Mouse (Mus musculus): Measurements from ENCODE around the gene Mogat1. TPM values are rescaled to one million over a fixed set of nuclear protein-coding genes. Genes with fewer than 3 reads are reported as not detected.
"Not testable (repeated sequence)": the region's sequence is repeated elsewhere in the genome, so short reads cannot be mapped to it uniquely, and the experiment has no call there.

Gene Mogat1
- not detected in 2 replicates for polyA plus RNA-seq (2011; ENCODE audit: insufficient read length, low read depth, missing spikeins)

DNA sequence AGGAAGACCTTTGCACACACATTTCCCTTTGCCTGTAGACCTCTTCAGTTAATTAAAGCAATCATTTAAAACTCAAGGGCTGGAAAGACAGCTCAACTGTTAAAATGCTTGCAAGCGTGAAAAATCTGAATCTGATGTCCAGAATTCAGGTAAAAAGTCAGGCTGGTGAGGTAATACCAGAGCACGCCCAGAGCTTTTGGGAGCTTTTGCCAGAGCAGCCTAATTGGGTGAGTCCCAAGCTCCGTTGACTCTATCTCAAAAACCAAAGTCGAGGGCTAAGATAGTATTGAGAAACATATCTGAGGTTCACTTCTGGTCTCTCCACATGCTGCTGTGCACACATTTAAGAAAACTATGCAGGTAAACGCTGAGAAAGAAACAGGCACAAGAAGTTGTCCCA lies at the start of gene Mogat1:
Gene Mogat1, plus strand, starts transcription at position 130 of the 400 bp plus-strand sequence.
- Histone ChIP-seq H3K4me3 (ENCODE audit: insufficient read depth, low read length) (no peak within 1 kb of the TSS), H3K4me1 (ENCODE audit: control insufficient read depth, insufficient read depth, low read length) (no peaks in the 10 kb centered on the region), H3K27ac (ENCODE audit: insufficient read depth, low read length) (no peak within 1 kb of the TSS)
- TF ChIP-seq POLR2A (IDR thresholded peaks at IDR 0.05; ENCODE audit: low read depth, low read length) (no peak), CTCF (IDR thresholded peaks at IDR 0.05; ENCODE audit: borderline replicate concordance, insufficient read depth, low read length) (no peak)

GRCm38 (mm10) chr1:78472441-78472840 lies 38.4 kb upstream of the Mogat1 start:
- Histone ChIP-seq H3K4me1 (ENCODE audit: control insufficient read depth, insufficient read depth, low read length) (no peaks in the 10 kb centered on the region), H3K27ac (ENCODE audit: insufficient read depth, low read length) (no peak overlapping the region), H3K4me3 (ENCODE audit: insufficient read depth, low read length) (no peak overlapping the region)
- no peak for TF ChIP-seq POLR2A (IDR thresholded peaks at IDR 0.05; ENCODE audit: low read depth, low read length)
- no peak for TF ChIP-seq CTCF (IDR thresholded peaks at IDR 0.05; ENCODE audit: borderline replicate concordance, insufficient read depth, low read length)

DNA sequence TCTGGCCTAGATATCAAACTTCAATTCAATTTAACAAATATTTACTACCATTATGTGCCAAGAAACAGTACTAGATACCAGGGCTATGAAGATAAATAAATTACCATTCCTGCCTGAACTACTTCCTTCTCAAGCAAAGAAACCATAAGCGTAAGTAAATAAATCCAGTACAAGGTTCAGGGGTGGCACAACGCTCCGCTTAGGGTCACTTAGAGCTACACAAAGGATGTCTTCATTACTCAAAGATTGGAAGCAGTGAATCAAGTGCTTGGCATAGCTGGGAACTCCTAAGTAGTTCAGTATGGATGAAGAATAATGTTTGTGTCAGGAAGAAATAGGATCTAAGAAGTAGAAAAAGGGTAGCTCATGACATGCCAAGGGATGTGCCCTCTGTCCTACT lies 27.4 kb upstream of the Mogat1 start:
- Histone ChIP-seq H3K4me1 (ENCODE audit: control insufficient read depth, insufficient read depth, low read length) (peaks cover 2% of the 10 kb centered on the region; the same call in 1 of the 2 replicates), H3K4me3 (ENCODE audit: insufficient read depth, low read length) (no peak overlapping the region), H3K27ac (ENCODE audit: insufficient read depth, low read length) (no peak overlapping the region)

GRCm38 (mm10) chr1:78484361-78484760 lies 26.4 kb upstream of the Mogat1 start:
- H3K4me1 ChIP-seq (ENCODE audit: control insufficient read depth, insufficient read depth, low read length), result peaks cover 2% of the 10 kb centered on the region; the same call in 1 of the 2 replicates
- H3K27ac ChIP-seq (ENCODE audit: insufficient read depth, low read length), result no peak overlapping the region
- no peak overlapping the region for H3K4me3 ChIP-seq (ENCODE audit: insufficient read depth, low read length)
- TF ChIP-seq CTCF (IDR thresholded peaks at IDR 0.05; ENCODE audit: borderline replicate concordance, insufficient read depth, low read length) (no peak), POLR2A (IDR thresholded peaks at IDR 0.05; ENCODE audit: low read depth, low read length) (no peak)

More for the DNA sequence above, 27.4 kb upstream of the Mogat1 start:
- TF ChIP-seq CTCF (IDR thresholded peaks at IDR 0.05; ENCODE audit: borderline replicate concordance, insufficient read depth, low read length) (no peak), POLR2A (IDR thresholded peaks at IDR 0.05; ENCODE audit: low read depth, low read length) (no peak)

GRCm38 (mm10) chr1:78488427-78488751 lies 22.4 kb upstream of the Mogat1 start:
- no peak for TF ChIP-seq POLR2A (IDR thresholded peaks at IDR 0.05; ENCODE audit: low read depth, low read length)
- TF ChIP-seq CTCF (IDR thresholded peaks at IDR 0.05; ENCODE audit: borderline replicate concordance, insufficient read depth, low read length), result no peak
- H3K4me1 ChIP-seq (ENCODE audit: control insufficient read depth, insufficient read depth, low read length), result peaks cover 2% of the 10 kb centered on the region; the same call in 1 of the 2 replicates
- H3K27ac ChIP-seq (ENCODE audit: insufficient read depth, low read length), result peak overlapping the region; percentile 13; the same call in 1 of the 2 replicates
- peak overlapping the region; percentile 90 for H3K4me3 ChIP-seq (ENCODE audit: insufficient read depth, low read length)

DNA sequence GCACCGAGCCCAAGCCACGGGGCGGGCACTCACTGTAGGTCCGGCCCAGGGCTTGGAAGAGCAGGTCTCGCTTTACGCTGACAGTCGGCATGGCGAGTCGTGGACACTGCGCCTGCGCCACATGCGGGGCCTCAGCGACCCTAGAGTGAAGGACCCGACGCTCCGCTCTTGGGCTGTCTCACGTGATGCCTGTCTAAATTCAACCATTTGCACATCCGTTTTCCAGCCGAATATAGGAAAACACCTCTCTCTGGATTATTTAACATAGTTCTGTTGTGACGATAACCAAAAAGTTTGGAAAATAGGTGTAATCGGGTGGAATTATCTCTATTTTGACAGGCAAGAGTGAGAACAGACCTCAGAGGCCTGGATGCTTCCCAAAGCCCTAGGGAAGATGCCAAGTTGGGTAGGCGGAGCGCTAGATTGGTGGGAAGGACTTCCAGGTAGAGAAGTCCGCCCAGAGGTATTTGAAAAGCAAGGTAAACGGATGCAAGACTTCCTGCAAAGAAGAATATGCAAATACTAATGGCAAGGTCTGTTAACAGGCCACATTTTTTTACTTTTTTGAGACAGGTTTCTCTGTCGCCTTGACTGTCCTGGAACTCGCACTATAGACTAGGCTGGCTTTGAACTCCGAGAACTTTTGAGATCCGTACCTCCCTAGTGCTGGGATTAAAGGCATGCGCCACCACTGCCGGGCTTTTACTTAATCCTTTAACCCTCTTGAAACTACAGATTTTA lies 21.9 kb upstream of the Mogat1 start, which contains the start of gene Farsb:
Gene Farsb, minus strand, starts transcription at position 146 of the 741 bp plus-strand sequence.
- H3K27ac ChIP-seq (ENCODE audit: insufficient read depth, low read length), result peak within 1 kb of the TSS; percentile 53
- H3K4me1 ChIP-seq (ENCODE audit: control insufficient read depth, insufficient read depth, low read length), result peaks cover 2% of the 10 kb centered on the region; the same call in 1 of the 2 replicates
- no peak for TF ChIP-seq CTCF (IDR thresholded peaks at IDR 0.05; ENCODE audit: borderline replicate concordance, insufficient read depth, low read length)
- peak; percentile 84 for TF ChIP-seq POLR2A (IDR thresholded peaks at IDR 0.05; ENCODE audit: low read depth, low read length)
- H3K4me3 ChIP-seq (ENCODE audit: insufficient read depth, low read length), result peak within 1 kb of the TSS; percentile 90

DNA sequence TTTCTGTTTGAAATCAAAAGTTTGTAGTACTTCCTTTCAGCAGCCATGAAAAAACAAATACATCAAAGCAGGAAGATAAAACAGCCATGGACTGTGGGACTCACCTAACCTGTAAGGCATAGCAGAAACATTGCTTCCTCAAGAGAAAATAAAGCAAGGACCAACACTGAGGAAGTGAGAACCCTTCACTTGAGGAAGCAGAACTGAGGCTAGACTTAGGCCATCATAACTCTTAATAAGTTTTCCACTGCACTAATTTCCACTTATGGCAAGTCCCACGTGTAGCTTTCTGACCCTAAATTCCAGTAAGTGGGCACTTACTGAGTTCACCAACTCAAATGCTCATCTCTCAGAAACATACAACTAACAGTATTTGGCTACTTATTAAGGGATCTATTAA lies 20.6 kb upstream of the Mogat1 start:
- Histone ChIP-seq H3K4me1 (ENCODE audit: control insufficient read depth, insufficient read depth, low read length) (peaks cover 2% of the 10 kb centered on the region; the same call in 1 of the 2 replicates), H3K27ac (ENCODE audit: insufficient read depth, low read length) (no peak overlapping the region), H3K4me3 (ENCODE audit: insufficient read depth, low read length) (no peak overlapping the region)
- TF ChIP-seq POLR2A (IDR thresholded peaks at IDR 0.05; ENCODE audit: low read depth, low read length), result no peak
- TF ChIP-seq CTCF (IDR thresholded peaks at IDR 0.05; ENCODE audit: borderline replicate concordance, insufficient read depth, low read length), result no peak

DNA sequence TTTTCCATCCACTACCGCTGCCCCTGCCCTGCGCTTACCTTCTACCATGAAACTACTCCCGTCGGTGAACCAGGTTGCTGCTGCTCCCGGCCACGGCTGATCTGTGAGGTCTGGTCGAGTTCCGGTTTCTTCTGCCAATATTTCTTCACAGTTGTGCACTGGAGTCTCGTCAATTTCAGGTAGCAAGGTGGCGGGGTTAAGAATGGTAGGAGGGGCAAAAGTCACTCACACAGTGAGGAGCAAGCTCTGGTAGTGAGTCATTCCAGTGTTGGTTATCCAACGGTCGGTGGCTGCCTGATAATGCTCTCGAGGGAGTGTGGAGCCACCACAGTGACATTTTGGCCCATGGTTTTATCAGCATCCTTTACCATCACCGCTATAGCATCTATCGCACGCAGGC lies 9.8 kb upstream of the Mogat1 start:
- Histone ChIP-seq H3K4me1 (ENCODE audit: control insufficient read depth, insufficient read depth, low read length) (no peaks in the 10 kb centered on the region), H3K27ac (ENCODE audit: insufficient read depth, low read length) (no peak overlapping the region), H3K4me3 (ENCODE audit: insufficient read depth, low read length) (no peak overlapping the region)
- TF ChIP-seq POLR2A (IDR thresholded peaks at IDR 0.05; ENCODE audit: low read depth, low read length) (no peak), CTCF (IDR thresholded peaks at IDR 0.05; ENCODE audit: borderline replicate concordance, insufficient read depth, low read length) (no peak)

GRCm38 (mm10) chr1:78501856-78502255 lies 8.9 kb upstream of the Mogat1 start:
- not testable (repeated sequence) for H3K4me3 ChIP-seq (ENCODE audit: insufficient read depth, low read length); H3K4me1 ChIP-seq (ENCODE audit: control insufficient read depth, insufficient read depth, low read length); H3K27ac ChIP-seq (ENCODE audit: insufficient read depth, low read length)

GRCm38 (mm10) chr1:78502527-78502926 lies 8.3 kb upstream of the Mogat1 start:
- no peak for TF ChIP-seq POLR2A (IDR thresholded peaks at IDR 0.05; ENCODE audit: low read depth, low read length)
- no peak for TF ChIP-seq CTCF (IDR thresholded peaks at IDR 0.05; ENCODE audit: borderline replicate concordance, insufficient read depth, low read length)

More at GRCm38 (mm10) chr1:78502527-78502926, 8.3 kb upstream of the Mogat1 start:
- Histone ChIP-seq H3K27ac (ENCODE audit: insufficient read depth, low read length) (no peak overlapping the region), H3K4me3 (ENCODE audit: insufficient read depth, low read length) (no peak overlapping the region), H3K4me1 (ENCODE audit: control insufficient read depth, insufficient read depth, low read length) (no peaks in the 10 kb centered on the region)
